Mouse (Mus musculus) CH12.LX (cell line): ENCODE measurements around the gene Ganc. TPM values are rescaled to one million over a fixed set of nuclear protein-coding genes. Genes with fewer than 3 reads are reported as not detected.

Source experiments
- DNase-seq: peaks from one replicate; pipeline ENCODE4 v3.0.0-alpha.2; 2013; ENCODE audit errors: extremely low read depth
- H3K27ac ChIP-seq: 2 replicates; pipeline ENCODE4 v1.5.1; 2012; ENCODE audit warnings: low read depth, mild to moderate bottlenecking, control low read depth, moderate library complexity; ENCODE audit not compliant: insufficient read depth
- H3K27me3 ChIP-seq: replicated peaks from 2 replicates; pipeline ENCODE3; 2012; ENCODE audit warnings: inconsistent platforms
- H3K36me3 ChIP-seq, 2 experiments: replicated peaks in 1 of 2; 2 replicates each; pipeline versions ENCODE3 to v1.6.1; 2012; ENCODE audit warnings: inconsistent platforms in 1 of 2, low read length in 1 of 2, mild to moderate bottlenecking in 1 of 2, mixed read lengths in 1 of 2, moderate library complexity in 1 of 2; ENCODE audit not compliant: control insufficient read depth in 1 of 2, insufficient read depth in 1 of 2
- H3K4me1 ChIP-seq, 2 experiments: 2 replicates each; pipeline ENCODE4 v1.6.1; 2012; ENCODE audit warnings: inconsistent platforms in 1 of 2, moderate library complexity in 1 of 2; ENCODE audit not compliant: insufficient read depth in 2 of 2, control insufficient read depth in 1 of 2
- H3K4me2 ChIP-seq: 2 replicates; pipeline ENCODE4 v1.6.1; 2012; ENCODE audit warnings: low read depth, mild to moderate bottlenecking, control low read depth; ENCODE audit not compliant: poor library complexity, insufficient read depth, severe bottlenecking
- H3K4me3 ChIP-seq, 3 experiments: fragments of 150-350 bp in 1 of 3; sonication (generic) in 1 of 3; replicated peaks in 1 of 3; 2 replicates each; pipeline versions ENCODE3 to v1.5.1; 2011 to 2012; ENCODE audit warnings: low read depth in 2 of 3, low read length in 2 of 3, mild to moderate bottlenecking in 2 of 3, moderate library complexity in 2 of 3, control low read depth in 1 of 3, improper control_type of control experiment in 1 of 3, inconsistent platforms in 1 of 3, mixed read lengths in 1 of 3; ENCODE audit not compliant: poor library complexity in 1 of 3
- H3K79me2 ChIP-seq: replicated peaks from 2 replicates; pipeline ENCODE4 v1.6.1; 2012; ENCODE audit warnings: mild to moderate bottlenecking, moderate library complexity; ENCODE audit not compliant: control insufficient read depth, poor library complexity, insufficient read depth, severe bottlenecking; ENCODE audit errors: extremely low read depth
- H3K9ac ChIP-seq: 2 replicates; pipeline ENCODE4 v1.6.1; 2012; ENCODE audit warnings: low read depth, mild to moderate bottlenecking, control low read depth, moderate library complexity; ENCODE audit not compliant: insufficient read depth
- H3K9me3 ChIP-seq: replicated peaks from 2 replicates; pipeline ENCODE3; 2012; ENCODE audit warnings: low read length, inconsistent platforms, mixed read lengths
- BHLHE40 ChIP-seq: IDR thresholded peaks from 2 replicates; pipeline ENCODE4 v1.6.1; 2011; ENCODE audit warnings: mild to moderate bottlenecking, low read depth, low read length, improper control_type of control experiment
- CHD2 ChIP-seq: IDR thresholded peaks from 2 replicates; pipeline ENCODE4 v1.6.1; 2011; ENCODE audit warnings: low read length, improper control_type of control experiment
- CTCF ChIP-seq, 2 experiments: IDR thresholded peaks in 1 of 2; conservative IDR thresholded peaks in 1 of 2; 2 replicates each; pipeline ENCODE4 v1.5.1; 2011 to 2012; ENCODE audit warnings: low read depth in 2 of 2, low read length in 2 of 2, improper control_type of control experiment in 1 of 2, inconsistent platforms in 1 of 2, mild to moderate bottlenecking in 1 of 2, moderate library complexity in 1 of 2
- E2F4 ChIP-seq: IDR thresholded peaks from 2 replicates; pipeline ENCODE4 v1.6.1; 2011; ENCODE audit warnings: low read depth, low read length, improper control_type of control experiment; ENCODE audit not compliant: insufficient replicate concordance
- IRF4 ChIP-seq: IDR thresholded peaks from 2 replicates; pipeline ENCODE4 v1.6.1; 2014; ENCODE audit warnings: low read depth, mild to moderate bottlenecking, inconsistent platforms, low read length, improper control_type of control experiment
- MAFK ChIP-seq: IDR thresholded peaks from 2 replicates; pipeline ENCODE4 v1.6.1; 2011; ENCODE audit warnings: low read length, improper control_type of control experiment; ENCODE audit not compliant: insufficient replicate concordance
- MAZ ChIP-seq: IDR thresholded peaks from 2 replicates; pipeline ENCODE4 v1.6.1; 2012; ENCODE audit warnings: low read depth, mild to moderate bottlenecking, inconsistent platforms, low read length, improper control_type of control experiment, moderate library complexity
- NRF1 ChIP-seq: IDR thresholded peaks from 2 replicates; pipeline ENCODE4 v1.6.1; 2014; ENCODE audit warnings: low read depth, mild to moderate bottlenecking, inconsistent platforms, low read length, improper control_type of control experiment, moderate library complexity
- POLR2A ChIP-seq: IDR thresholded peaks from 2 replicates; pipeline ENCODE4 v1.6.1; 2011; ENCODE audit warnings: low read depth, mild to moderate bottlenecking, improper control_type of control experiment, low read length
- RAD21 ChIP-seq: IDR thresholded peaks from 2 replicates; pipeline ENCODE4 v1.6.1; 2011; ENCODE audit warnings: low read depth, mild to moderate bottlenecking, low read length, improper control_type of control experiment, moderate library complexity
- SMC3 ChIP-seq: IDR thresholded peaks from 2 replicates; pipeline ENCODE4 v1.6.1; 2011; ENCODE audit warnings: low read depth, low read length, improper control_type of control experiment
- TBP ChIP-seq: conservative IDR thresholded peaks from 2 replicates; pipeline ENCODE4 v1.6.1; 2011; ENCODE audit warnings: low read depth, low read length, improper control_type of control experiment
- ZC3H11A ChIP-seq: IDR thresholded peaks from 2 replicates; pipeline ENCODE4 v1.6.1; 2012; ENCODE audit warnings: low read depth, mild to moderate bottlenecking, inconsistent platforms, low read length, improper control_type of control experiment
- ZKSCAN1 ChIP-seq: IDR thresholded peaks from 2 replicates; pipeline ENCODE4 v1.6.1; 2012; ENCODE audit warnings: low read depth, inconsistent platforms, low read length, improper control_type of control experiment, borderline replicate concordance
- ZMIZ1 ChIP-seq: IDR thresholded peaks from 2 replicates; pipeline ENCODE4 v1.6.1; 2012; ENCODE audit warnings: low read depth, mild to moderate bottlenecking, inconsistent platforms, low read length, improper control_type of control experiment
- dilution Hi-C: fragments of 300-500 bp; cut with MboI; formaldehyde crosslinking; loops from 2 replicates; pipeline ENCODE4 v1.14.3; 2020; ENCODE audit warnings: low sequenced_read_pairs; ENCODE audit not compliant: extremely low pct_unique_long_range_greater_than_20kb, extremely low pct_ligation_motif_present
- in situ Hi-C: fragments of 300-500 bp; cut with MboI; formaldehyde crosslinking; loops from 3 replicates; pipeline ENCODE4 v1.14.3; 2019; ENCODE audit warnings: low sequenced_read_pairs, low pct_ligation_motif_present, low pct_unique_long_range_greater_than_20kb, mixed read lengths
- polyA plus RNA-seq: library from polyadenylated mRNA; unstranded; fragments of >175 nt; gene quantifications from 2 replicates; pipeline ENCODE4 v1.2.1, GENCODE M21; 2012; ENCODE audit warnings: low read depth; ENCODE audit not compliant: insufficient read length
- total RNA-seq, 2 experiments: library from RNA; depleted of rRNA; stranded (reverse); fragments of 300-350 nt in 1 of 2; fragments of >200 nt in 1 of 2; gene quantifications; 2 replicates each; pipeline ENCODE4 v1.2.3; 2012 to 2014

The Ganc gene
- total and polyA plus RNA-seq, 3 experiments: 7.0 to 9.6 (median 9.5) TPM

- no peak overlapping the region for H3K4me3 ChIP-seq
- H3K4me1 ChIP-seq: no peaks in the 10 kb centered on the region
- dilution Hi-C loops: no loop called here
- no peak overlapping the region for H3K9ac ChIP-seq
- no peak overlapping the region for H3K27ac ChIP-seq
- peaks cover 51 to 82% of the 10 kb centered on the region in 2 experiments for H3K36me3 ChIP-seq
- H3K79me2 ChIP-seq: no peaks in the 10 kb centered on the region
- in situ Hi-C loops: no loop called here
- no peaks in the 10 kb centered on the region for H3K9me3 ChIP-seq
- no peaks in the 10 kb centered on the region for H3K27me3 ChIP-seq
- DNase-seq: no peak
- no peak overlapping the region for H3K4me2 ChIP-seq
- TF ChIP-seq E2F4 (no peak), CHD2 (no peak), MAZ (no peak), BHLHE40 (no peak), SMC3 (no peak), ZMIZ1 (no peak), POLR2A (no peak)
These were observed 36.1 kb upstream of the Ganc start for GRCm38 (mm10) chr2:120367416-120368207.

- dilution Hi-C loops (no loop called here), in situ Hi-C loops (no loop called here)
- Histone ChIP-seq H3K4me2 (no peak overlapping the region), H3K9ac (no peak overlapping the region), H3K27me3 (no peaks in the 10 kb centered on the region), H3K27ac (no peak overlapping the region), H3K4me3 (no peak overlapping the region), H3K79me2 (0 out of 2 replicates have a peak, but pooled peaks cover 3% of the 10 kb centered on the region), H3K4me1 (no peaks in the 10 kb centered on the region), H3K9me3 (no peaks in the 10 kb centered on the region), H3K36me3 (peaks cover 43 to 82% of the 10 kb centered on the region in 2 experiments)
- TF ChIP-seq ZC3H11A (no peak), TBP (no peak), IRF4 (no peak), MAFK (no peak), ZKSCAN1 (no peak), NRF1 (no peak), RAD21 (no peak), MAZ (no peak), SMC3 (no peak), BHLHE40 (no peak), CTCF (conservative IDR thresholded peaks at IDR 0.05 in 1 of 2, IDR thresholded peaks at IDR 0.05 in 1 of 2; ENCODE audit: low read depth in 2 of 2, low read length in 2 of 2) (no peak), CHD2 (no peak)
- no peak for DNase-seq
These were observed 29.8 kb upstream of the Ganc start for GRCm38 (mm10) chr2:120373858-120374257.
